Mouse (Mus musculus) kidney, embryonic 14.5 days (tissue): ENCODE measurements around the gene C130060K24Rik. TPM values are rescaled to one million over a fixed set of nuclear protein-coding genes. Genes with fewer than 3 reads are reported as not detected.

Experiments
- ATAC-seq: fragments of 200-750 bp; cut with Nextera tagmentation; 2 replicates; pipeline ENCODE4 v1.8.0; 2017; ENCODE audit warnings: moderate number of reproducible peaks, mild to moderate bottlenecking, moderate TSS enrichment, moderate library complexity; ENCODE audit not compliant: low FRiP score, low TSS enrichment
- H3K27ac ChIP-seq: fragments of 300-500 bp; sonication (generic); 2 replicates; pipeline ENCODE4 v1.5.1; 2014; ENCODE audit warnings: low read depth, mild to moderate bottlenecking, low read length, moderate library complexity, mixed read lengths
- H3K27me3 ChIP-seq: fragments of 300-500 bp; sonication (generic); 2 replicates; pipeline ENCODE4 v1.6.1; 2014; ENCODE audit warnings: mild to moderate bottlenecking, low read length; ENCODE audit not compliant: control insufficient read depth, insufficient read depth
- H3K36me3 ChIP-seq: fragments of 300-500 bp; sonication (generic); 2 replicates; pipeline ENCODE4 v1.6.1; 2014; ENCODE audit warnings: low read length, mixed read lengths; ENCODE audit not compliant: control insufficient read depth, insufficient read depth
- H3K4me1 ChIP-seq: fragments of 300-500 bp; sonication (generic); 2 replicates; pipeline ENCODE4 v1.6.1; 2014; ENCODE audit warnings: low read length, mixed read lengths; ENCODE audit not compliant: control insufficient read depth, insufficient read depth
- H3K4me2 ChIP-seq: fragments of 300-500 bp; sonication (generic); replicated peaks from 2 replicates; pipeline ENCODE4 v1.6.1; 2014; ENCODE audit warnings: low read depth, mild to moderate bottlenecking, low read length
- H3K4me3 ChIP-seq: fragments of 300-500 bp; sonication (generic); 2 replicates; pipeline ENCODE4 v1.5.1; 2014; ENCODE audit warnings: mild to moderate bottlenecking, low read length
- H3K9ac ChIP-seq: fragments of 300-500 bp; sonication (generic); 2 replicates; pipeline ENCODE4 v1.6.1; 2014; ENCODE audit warnings: low read depth, mild to moderate bottlenecking, low read length, moderate library complexity
- H3K9me3 ChIP-seq: fragments of 300-500 bp; sonication (generic); 2 replicates; pipeline ENCODE4 v1.6.1; 2016; ENCODE audit warnings: low read length; ENCODE audit not compliant: control insufficient read depth
- WGBS: fragments of 180-500 bp; shearing (Covaris S2); extraction: QIAGEN DNeasy Blood & Tissue Kit; methylation state at CpG from one replicate; pipeline ENCODE4 v1.1.7; 2014; 5-methylcytosine and 5-hydroxymethylcytosine counted together
- polyA plus RNA-seq: library from polyadenylated mRNA; unstranded; fragments of >200 nt; fragmentation: Nextera tagmentation; extraction: Ambion mirVana; gene quantifications from 2 replicates; pipeline ENCODE4 v1.2.1, GENCODE M21; 2014

C130060K24Rik gene
- polyA plus RNA-seq: 0.60 and 0.66 TPM in 2 replicates

GRCm38 (mm10) chr6:65380918-65381772 is at the start of gene C130060K24Rik:
C130060K24Rik (plus strand) TSS chr6:65381105.
- Histone ChIP-seq H3K4me2 (peak within 1 kb of the TSS; percentile 84), H3K27ac (no peak within 1 kb of the TSS), H3K36me3 (no peaks in the 10 kb centered on the region), H3K9ac (peak within 1 kb of the TSS; percentile 35), H3K4me1 (no peaks in the 10 kb centered on the region), H3K4me3 (peak within 1 kb of the TSS; percentile 43), H3K9me3 (no peaks in the 10 kb centered on the region), H3K27me3 (no peaks in the 10 kb centered on the region; the same call in none of the 2 replicates)
- WGBS: under 1% methylated on average over 63 of the region's 64 CpGs
- peak; percentile 92 for ATAC-seq

GRCm38 (mm10) chr6:65334246-65334645 is 46.7 kb upstream of the C130060K24Rik start:
- Histone ChIP-seq H3K36me3 (no peaks in the 10 kb centered on the region), H3K4me3 (no peak overlapping the region), H3K27ac (no peak overlapping the region), H3K4me2 (no peak overlapping the region), H3K9me3 (no peaks in the 10 kb centered on the region), H3K27me3 (no peaks in the 10 kb centered on the region), H3K9ac (no peak overlapping the region), H3K4me1 (no peaks in the 10 kb centered on the region)
- WGBS: 93% methylated on average over 1 of the region's 1 CpGs
- ATAC-seq: no peak

- H3K9ac ChIP-seq: no peak overlapping the region
- H3K4me1 ChIP-seq: no peaks in the 10 kb centered on the region
- no peak overlapping the region for H3K4me3 ChIP-seq
- H3K4me2 ChIP-seq: no peak overlapping the region
- no peak overlapping the region for H3K27ac ChIP-seq
- no peaks in the 10 kb centered on the region for H3K36me3 ChIP-seq
- no peaks in the 10 kb centered on the region for H3K27me3 ChIP-seq
- ATAC-seq: no peak
- no peaks in the 10 kb centered on the region for H3K9me3 ChIP-seq
Observed at GRCm38 (mm10) chr6:65339391-65339790, 41.5 kb upstream of the C130060K24Rik start.

GRCm38 (mm10) chr6:65341360-65341759 is 39.5 kb upstream of the C130060K24Rik start:
- no peak for ATAC-seq
- Histone ChIP-seq H3K9ac (no peak overlapping the region), H3K4me2 (no peak overlapping the region), H3K4me1 (no peaks in the 10 kb centered on the region), H3K9me3 (no peaks in the 10 kb centered on the region), H3K4me3 (no peak overlapping the region), H3K36me3 (no peaks in the 10 kb centered on the region), H3K27me3 (no peaks in the 10 kb centered on the region), H3K27ac (no peak overlapping the region)
- 75% methylated on average over 4 of the region's 4 CpGs for WGBS

GRCm38 (mm10) chr6:65347736-65348135 is 33.2 kb upstream of the C130060K24Rik start:
- no peaks in the 10 kb centered on the region for H3K36me3 ChIP-seq
- no peak overlapping the region for H3K4me3 ChIP-seq
- H3K4me2 ChIP-seq: no peak overlapping the region
- no peak overlapping the region for H3K27ac ChIP-seq
- no peaks in the 10 kb centered on the region for H3K4me1 ChIP-seq
- H3K9me3 ChIP-seq: no peaks in the 10 kb centered on the region
- no peak overlapping the region for H3K9ac ChIP-seq
- ATAC-seq: no peak
- WGBS: 59% methylated on average over 8 of the region's 8 CpGs
- H3K27me3 ChIP-seq: no peaks in the 10 kb centered on the region

GRCm38 (mm10) chr6:65348255-65348654 is 32.6 kb upstream of the C130060K24Rik start:
- peak overlapping the region; percentile 15; the same call in 1 of the 2 replicates for H3K4me2 ChIP-seq
- peak; percentile 39; the same call in 1 of the 2 replicates for ATAC-seq
- WGBS: 8% methylated on average over 5 of the region's 5 CpGs

GRCm38 (mm10) chr6:65351622-65352021 is 29.3 kb upstream of the C130060K24Rik start:
- no peak for ATAC-seq
- WGBS: 84% methylated on average over 4 of the region's 4 CpGs

More at GRCm38 (mm10) chr6:65348255-65348654, 32.6 kb upstream of the C130060K24Rik start:
- Histone ChIP-seq H3K4me3 (no peak overlapping the region), H3K27ac (no peak overlapping the region), H3K36me3 (no peaks in the 10 kb centered on the region), H3K9ac (no peak overlapping the region), H3K9me3 (no peaks in the 10 kb centered on the region), H3K4me1 (no peaks in the 10 kb centered on the region), H3K27me3 (no peaks in the 10 kb centered on the region)

GRCm38 (mm10) chr6:65375918-65376317 is 5.0 kb upstream of the C130060K24Rik start:
- no peak overlapping the region for H3K27ac ChIP-seq
- WGBS: 51% methylated on average over 2 of the region's 2 CpGs
- H3K27me3 ChIP-seq: no peaks in the 10 kb centered on the region
- H3K4me3 ChIP-seq: no peak overlapping the region
- ATAC-seq: no peak
- H3K9me3 ChIP-seq: no peaks in the 10 kb centered on the region
- H3K9ac ChIP-seq: no peak overlapping the region
- no peaks in the 10 kb centered on the region for H3K36me3 ChIP-seq
- no peak overlapping the region for H3K4me2 ChIP-seq
- no peaks in the 10 kb centered on the region for H3K4me1 ChIP-seq

More at GRCm38 (mm10) chr6:65351622-65352021, 29.3 kb upstream of the C130060K24Rik start:
- Histone ChIP-seq H3K9ac (no peak overlapping the region), H3K9me3 (no peaks in the 10 kb centered on the region), H3K4me1 (no peaks in the 10 kb centered on the region), H3K27ac (no peak overlapping the region), H3K4me2 (no peak overlapping the region), H3K36me3 (no peaks in the 10 kb centered on the region), H3K27me3 (no peaks in the 10 kb centered on the region), H3K4me3 (no peak overlapping the region)

- Histone ChIP-seq H3K36me3 (no peaks in the 10 kb centered on the region), H3K4me2 (no peak overlapping the region), H3K4me3 (no peak overlapping the region), H3K9me3 (no peaks in the 10 kb centered on the region), H3K27ac (no peak overlapping the region), H3K9ac (no peak overlapping the region), H3K27me3 (no peaks in the 10 kb centered on the region), H3K4me1 (no peaks in the 10 kb centered on the region)
- WGBS: 88% methylated on average over 1 of the region's 1 CpGs
- ATAC-seq: no peak
Observed at GRCm38 (mm10) chr6:65421888-65422287, 41.0 kb downstream of the C130060K24Rik start.
